Mouse (Mus musculus) limb, embryonic 10.5 days (tissue): ENCODE results near the gene Dmrtc2. TPM values are rescaled to one million over a fixed set of nuclear protein-coding genes. Genes with fewer than 3 reads are reported as not detected.

Experiments
- DNase-seq: peaks from one replicate; pipeline ENCODE4 v3.0.0-alpha.2; 2017; ENCODE audit warnings: low spot score
- H3K27ac ChIP-seq: fragments of 300-500 bp; sonication (generic); 2 replicates; pipeline ENCODE4 v1.5.1; 2016; ENCODE audit warnings: mild to moderate bottlenecking
- H3K27me3 ChIP-seq: fragments of 300-500 bp; sonication (generic); 2 replicates; pipeline ENCODE4 v1.6.1; 2016; ENCODE audit warnings: low read depth, mild to moderate bottlenecking; ENCODE audit not compliant: poor library complexity, severe bottlenecking
- H3K36me3 ChIP-seq: fragments of 300-500 bp; sonication (generic); 2 replicates; pipeline ENCODE4 v1.6.1; 2016; ENCODE audit warnings: mild to moderate bottlenecking, moderate library complexity
- H3K4me1 ChIP-seq: fragments of 300-500 bp; sonication (generic); 2 replicates; pipeline ENCODE4 v1.6.1; 2016
- H3K4me3 ChIP-seq: fragments of 300-500 bp; sonication (generic); 2 replicates; pipeline ENCODE4 v1.5.1; 2016; ENCODE audit warnings: mild to moderate bottlenecking, moderate library complexity
- H3K9me3 ChIP-seq: fragments of 300-500 bp; sonication (generic); replicated peaks from 2 replicates; pipeline ENCODE4 v1.6.1; 2016; ENCODE audit warnings: mild to moderate bottlenecking
- WGBS: fragments of 180-500 bp; shearing (Covaris S2); methylation state at CpG from one replicate; pipeline ENCODE4 v1.1.7; 2016; 5-methylcytosine and 5-hydroxymethylcytosine counted together
- polyA plus RNA-seq: library from polyadenylated mRNA; unstranded; fragments of >200 nt; fragmentation: Nextera tagmentation; extraction: Ambion mirVana; gene quantifications from 2 replicates; pipeline ENCODE4 v1.2.1, GENCODE M21; 2016

Dmrtc2 gene
- polyA plus RNA-seq, 1 experiment from 2014 or later: not detected

DNA sequence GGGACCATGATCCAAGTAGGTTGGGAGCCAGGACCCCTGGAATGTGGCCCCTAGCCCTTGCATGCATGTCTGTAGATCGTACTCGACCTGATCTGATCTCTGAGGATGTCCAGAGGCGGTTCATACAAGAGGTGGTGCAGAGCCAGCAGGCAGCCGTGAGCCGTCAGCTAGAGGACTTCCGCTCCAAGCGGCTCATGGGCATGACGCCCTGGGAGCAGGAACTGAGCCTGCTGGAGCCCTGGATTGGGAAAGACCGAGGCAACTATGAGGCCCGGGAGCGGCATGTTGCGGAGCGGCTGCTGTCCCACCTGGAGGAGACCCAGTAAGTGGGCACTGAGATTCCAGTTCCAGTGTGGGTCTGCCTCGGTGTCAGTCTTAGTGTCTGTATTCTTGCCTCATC lies 42.6 kb downstream of the Dmrtc2 start:
- Histone ChIP-seq H3K36me3 (peaks cover 60% of the 10 kb centered on the region), H3K4me1 (peaks cover 5% of the 10 kb centered on the region), H3K27ac (no peak overlapping the region), H3K27me3 (no peaks in the 10 kb centered on the region), H3K9me3 (no peaks in the 10 kb centered on the region), H3K4me3 (no peak overlapping the region)
- WGBS: 96% methylated on average over 14 of the region's 14 CpGs
- no peak for DNase-seq

DNA sequence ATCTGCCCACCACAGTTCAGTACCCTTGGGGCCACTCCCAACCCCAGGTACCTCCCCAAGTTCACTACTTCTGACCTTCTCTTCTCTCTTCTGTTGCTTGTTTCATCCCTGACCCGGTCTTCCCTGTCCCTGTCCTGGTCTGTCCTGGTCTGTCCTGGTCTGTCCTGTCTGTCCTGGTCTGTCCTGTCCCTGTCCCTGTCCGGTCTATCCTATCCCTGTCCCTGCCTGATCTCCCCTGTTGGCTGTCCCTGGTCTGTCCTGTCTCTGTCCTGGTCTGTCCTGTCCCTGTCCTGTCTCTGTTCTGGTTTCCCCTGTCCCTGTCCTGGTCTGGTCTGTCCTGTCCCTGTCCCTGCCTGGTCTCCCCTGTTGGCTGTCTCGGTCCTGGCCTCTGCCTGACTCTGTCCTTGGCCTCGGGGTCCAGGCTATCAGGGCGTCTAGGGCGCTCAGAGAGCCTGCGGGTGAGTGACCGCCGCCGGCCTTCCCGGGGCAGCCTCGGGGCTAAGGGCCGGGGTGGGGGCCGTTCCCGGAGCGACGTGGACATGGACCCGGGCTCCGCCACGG lies 49.0 kb downstream of the Dmrtc2 start:
- 91% methylated on average over 20 of the region's 20 CpGs for WGBS
- Histone ChIP-seq H3K9me3 (no peaks in the 10 kb centered on the region), H3K36me3 (peaks cover 76% of the 10 kb centered on the region), H3K27me3 (no peaks in the 10 kb centered on the region), H3K4me1 (no peaks in the 10 kb centered on the region; the same call in 1 of the 2 replicates), H3K27ac (no peak overlapping the region), H3K4me3 (no peak overlapping the region)
- DNase-seq: no peak

- H3K27me3 ChIP-seq: no peaks in the 10 kb centered on the region
- H3K36me3 ChIP-seq: peaks cover 85% of the 10 kb centered on the region
- H3K4me3 ChIP-seq: no peak overlapping the region
- H3K4me1 ChIP-seq: no peaks in the 10 kb centered on the region; the same call in 1 of the 2 replicates
- no peaks in the 10 kb centered on the region for H3K9me3 ChIP-seq
- 90% methylated on average over 9 of the region's 9 CpGs for WGBS
- no peak for DNase-seq
- no peak overlapping the region for H3K27ac ChIP-seq
These were observed 49.9 kb downstream of the Dmrtc2 start for GRCm38 (mm10) chr7:24919728-24920127.

Other genes with a start within 250 kb of the Dmrtc2 start
- 1.5 and 2.2 TPM in 2 replicates for gene Lypd3, start 233.5 kb upstream of the Dmrtc2 start, polyA plus RNA-seq
- gene Tex101, start 193.4 kb upstream of the Dmrtc2 start, polyA plus RNA-seq: not detected in 2 replicates
- gene BC049730, start 160.8 kb upstream of the Dmrtc2 start, polyA plus RNA-seq: not detected in 2 replicates
- not detected in 2 replicates for gene Gm4763, start 143.1 kb upstream of the Dmrtc2 start, polyA plus RNA-seq
- gene Cd177, start 109.7 kb upstream of the Dmrtc2 start, polyA plus RNA-seq: not detected in 2 replicates
- 0.20 and 0.34 TPM in 2 replicates for gene Ceacam10, start 92.9 kb upstream of the Dmrtc2 start, polyA plus RNA-seq
- gene Gm9844, start 7.8 kb upstream of the Dmrtc2 start, polyA plus RNA-seq: 15.1 and 17.8 TPM in 2 replicates
- gene Lypd4, start 116 bp upstream of the Dmrtc2 start, polyA plus RNA-seq: not detected in 2 replicates
- gene Rps19, start 14.3 kb downstream of the Dmrtc2 start, polyA plus RNA-seq: 2,143 and 2,281 TPM in 2 replicates
- 0.31 and 0.36 TPM in 2 replicates for gene Cd79a, start 27.3 kb downstream of the Dmrtc2 start, polyA plus RNA-seq
- 77.1 and 100 TPM in 2 replicates for gene Arhgef1, start 32.9 kb downstream of the Dmrtc2 start, polyA plus RNA-seq
- gene Gm4881, start 74.4 kb downstream of the Dmrtc2 start, polyA plus RNA-seq: not detected in 2 replicates
- 57.5 and 57.8 TPM in 2 replicates for gene Rabac1, start 102.7 kb downstream of the Dmrtc2 start, polyA plus RNA-seq
- 0.05 and 0.15 TPM in 2 replicates for gene Atp1a3, start 135.9 kb downstream of the Dmrtc2 start, polyA plus RNA-seq
- 5.4 and 8.7 TPM in 2 replicates for gene Grik5, start 202.3 kb downstream of the Dmrtc2 start, polyA plus RNA-seq
- 44.1 and 48.3 TPM in 2 replicates for gene Zfp574, start 202.5 kb downstream of the Dmrtc2 start, polyA plus RNA-seq